Mouse (Mus musculus) lung, postnatal 0 days (tissue): ENCODE results near the gene AL607142.1. TPM values are rescaled to one million over a fixed set of nuclear protein-coding genes. Genes with fewer than 3 reads are reported as not detected.

ENCODE experiments used
- ATAC-seq: fragments of 200-750 bp; cut with Nextera tagmentation; 2 replicates; pipeline ENCODE4 v1.8.0; 2017; ENCODE audit warnings: moderate library complexity
- DNase-seq: peaks from one replicate; pipeline ENCODE4 v3.0.0-alpha.2; 2016; ENCODE audit warnings: low spot score
- H3K27ac ChIP-seq: fragments of 300-500 bp; sonication (generic); 2 replicates; pipeline ENCODE4 v1.5.1; 2014; ENCODE audit warnings: antibody characterized with exemption, mild to moderate bottlenecking, low read length, mixed read lengths
- H3K27me3 ChIP-seq: fragments of 300-500 bp; sonication (generic); replicated peaks from 2 replicates; pipeline ENCODE4 v1.6.1; 2014; ENCODE audit warnings: low read length, mixed read lengths; ENCODE audit not compliant: insufficient read depth
- H3K36me3 ChIP-seq: fragments of 300-500 bp; sonication (generic); 2 replicates; pipeline ENCODE4 v1.6.1; 2014; ENCODE audit warnings: low read length, mixed read lengths; ENCODE audit not compliant: insufficient read depth
- H3K4me1 ChIP-seq: fragments of 300-500 bp; sonication (generic); 2 replicates; pipeline ENCODE4 v1.6.1; 2014; ENCODE audit warnings: antibody characterized with exemption, low read depth, low read length, mixed read lengths; ENCODE audit not compliant: insufficient read depth
- H3K4me2 ChIP-seq: fragments of 300-500 bp; sonication (generic); replicated peaks from 2 replicates; pipeline ENCODE4 v1.6.1; 2014; ENCODE audit warnings: low read depth, mild to moderate bottlenecking, low read length, moderate library complexity, mixed read lengths
- H3K4me3 ChIP-seq: fragments of 300-500 bp; sonication (generic); 2 replicates; pipeline ENCODE4 v1.5.1; 2014; ENCODE audit warnings: low read depth, low read length
- H3K9ac ChIP-seq: fragments of 300-500 bp; sonication (generic); replicated peaks from 2 replicates; pipeline ENCODE4 v1.6.1; 2014; ENCODE audit warnings: low read depth, mild to moderate bottlenecking
- H3K9me3 ChIP-seq: fragments of 300-500 bp; sonication (generic); 2 replicates; pipeline ENCODE4 v1.6.1; 2016; ENCODE audit warnings: low read length, mixed read lengths
- CTCF ChIP-seq: IDR thresholded peaks from 2 replicates; pipeline ENCODE4 v1.5.1; 2016; ENCODE audit warnings: antibody characterized with exemption, mild to moderate bottlenecking
- EP300 ChIP-seq: IDR thresholded peaks from 2 replicates; pipeline ENCODE4 v1.6.1; 2016; ENCODE audit warnings: antibody characterized with exemption, mild to moderate bottlenecking, control low read depth
- WGBS: fragments of 180-500 bp; shearing (Covaris S2); extraction: QIAGEN DNeasy Blood & Tissue Kit; methylation state at CpG from one replicate; pipeline ENCODE4 v1.1.7; 2014; 5-methylcytosine and 5-hydroxymethylcytosine counted together
- polyA plus RNA-seq: library from polyadenylated mRNA; unstranded; fragments of >200 nt; fragmentation: Nextera tagmentation; extraction: Ambion mirVana; gene quantifications from 2 replicates; pipeline ENCODE4 v1.2.1, GENCODE M21; 2015

Gene AL607142.1
- polyA plus RNA-seq, 1 experiment from 2014 or later, result not detected

- ATAC-seq, result no peak
- TF ChIP-seq CTCF, result no peak
- TF ChIP-seq EP300, result no peak
- no peak for DNase-seq
- Histone ChIP-seq H3K4me1 (no peaks in the 10 kb centered on the region), H3K36me3 (no peaks in the 10 kb centered on the region), H3K9me3 (peaks cover 8% of the 10 kb centered on the region; the same call in 1 of the 2 replicates), H3K4me3 (no peak overlapping the region), H3K4me2 (no peak overlapping the region), H3K27me3 (no peaks in the 10 kb centered on the region), H3K9ac (no peak overlapping the region), H3K27ac (no peak overlapping the region)
Measured at GRCm38 (mm10) chr4:120101186-120101585, 36.4 kb downstream of the AL607142.1 start.

- ATAC-seq, result peak; percentile 41
- 43% methylated on average over 5 of the region's 5 CpGs for WGBS
- DNase-seq, result peak; percentile 59
- Histone ChIP-seq H3K9ac (no peak overlapping the region), H3K27ac (no peak overlapping the region), H3K4me3 (no peak overlapping the region), H3K9me3 (no peaks in the 10 kb centered on the region), H3K4me2 (no peak overlapping the region), H3K36me3 (no peaks in the 10 kb centered on the region), H3K4me1 (no peaks in the 10 kb centered on the region), H3K27me3 (no peaks in the 10 kb centered on the region)
- TF ChIP-seq EP300 (no peak), CTCF (peak; percentile 85)
Measured at GRCm38 (mm10) chr4:120104599-120104998, 39.8 kb downstream of the AL607142.1 start.

GRCm38 (mm10) chr4:120106362-120106761, 41.6 kb downstream of the AL607142.1 start:
- H3K27ac ChIP-seq, result no peak overlapping the region
- H3K9ac ChIP-seq, result no peak overlapping the region
- TF ChIP-seq CTCF (no peak), EP300 (no peak)
- no peaks in the 10 kb centered on the region for H3K27me3 ChIP-seq
- no peaks in the 10 kb centered on the region for H3K9me3 ChIP-seq
- ATAC-seq, result no peak
- H3K4me3 ChIP-seq, result no peak overlapping the region
- no peaks in the 10 kb centered on the region for H3K36me3 ChIP-seq
- 83% methylated on average over 3 of the region's 3 CpGs for WGBS
- DNase-seq, result no peak
- H3K4me1 ChIP-seq, result no peaks in the 10 kb centered on the region
- no peak overlapping the region for H3K4me2 ChIP-seq

GRCm38 (mm10) chr4:120107787-120108186, 43.0 kb downstream of the AL607142.1 start:
- Histone ChIP-seq H3K4me2 (no peak overlapping the region), H3K36me3 (no peaks in the 10 kb centered on the region), H3K27ac (no peak overlapping the region), H3K4me1 (no peaks in the 10 kb centered on the region), H3K9me3 (no peaks in the 10 kb centered on the region), H3K9ac (no peak overlapping the region), H3K4me3 (no peak overlapping the region), H3K27me3 (no peaks in the 10 kb centered on the region)
- no peak for TF ChIP-seq CTCF
- no peak for TF ChIP-seq EP300
- ATAC-seq (no peak), DNase-seq (no peak)
- WGBS, result 56% methylated on average over 8 of the region's 8 CpGs

- no peaks in the 10 kb centered on the region for H3K36me3 ChIP-seq
- H3K9ac ChIP-seq, result no peak overlapping the region
- 90% methylated on average over 3 of the region's 3 CpGs for WGBS
- no peak overlapping the region for H3K27ac ChIP-seq
- DNase-seq, result no peak
- no peak overlapping the region for H3K4me2 ChIP-seq
- no peak for ATAC-seq
- no peaks in the 10 kb centered on the region for H3K4me1 ChIP-seq
- TF ChIP-seq CTCF (no peak), EP300 (no peak)
- H3K9me3 ChIP-seq, result no peaks in the 10 kb centered on the region
- H3K4me3 ChIP-seq, result no peak overlapping the region
- no peaks in the 10 kb centered on the region for H3K27me3 ChIP-seq
Measured at GRCm38 (mm10) chr4:120115516-120115915, 50.7 kb downstream of the AL607142.1 start.

GRCm38 (mm10) chr4:120116312-120116711, 51.5 kb downstream of the AL607142.1 start:
- Histone ChIP-seq H3K4me2 (no peak overlapping the region), H3K9ac (no peak overlapping the region), H3K27me3 (no peaks in the 10 kb centered on the region), H3K9me3 (no peaks in the 10 kb centered on the region), H3K36me3 (no peaks in the 10 kb centered on the region), H3K27ac (no peak overlapping the region), H3K4me3 (no peak overlapping the region), H3K4me1 (no peaks in the 10 kb centered on the region)
- no peak for DNase-seq
- TF ChIP-seq CTCF, result no peak
- TF ChIP-seq EP300, result no peak
- 55% methylated on average over 1 of the region's 1 CpGs for WGBS
- ATAC-seq, result no peak

GRCm38 (mm10) chr4:120120276-120120675, 55.5 kb downstream of the AL607142.1 start:
- Histone ChIP-seq H3K36me3 (no peaks in the 10 kb centered on the region), H3K4me3 (no peak overlapping the region), H3K9ac (no peak overlapping the region), H3K9me3 (no peaks in the 10 kb centered on the region), H3K27ac (no peak overlapping the region), H3K27me3 (no peaks in the 10 kb centered on the region), H3K4me1 (no peaks in the 10 kb centered on the region), H3K4me2 (no peak overlapping the region)
- 32% methylated on average over 8 of the region's 8 CpGs for WGBS
- DNase-seq (peak; percentile 71), ATAC-seq (0 out of 2 replicates have a peak, but pooled peaks have one; percentile 25)
- peak; percentile 94 for TF ChIP-seq CTCF
- no peak for TF ChIP-seq EP300
